ENCODE assay signal across 9 mouse cellular contexts in the genomic region with DNA sequence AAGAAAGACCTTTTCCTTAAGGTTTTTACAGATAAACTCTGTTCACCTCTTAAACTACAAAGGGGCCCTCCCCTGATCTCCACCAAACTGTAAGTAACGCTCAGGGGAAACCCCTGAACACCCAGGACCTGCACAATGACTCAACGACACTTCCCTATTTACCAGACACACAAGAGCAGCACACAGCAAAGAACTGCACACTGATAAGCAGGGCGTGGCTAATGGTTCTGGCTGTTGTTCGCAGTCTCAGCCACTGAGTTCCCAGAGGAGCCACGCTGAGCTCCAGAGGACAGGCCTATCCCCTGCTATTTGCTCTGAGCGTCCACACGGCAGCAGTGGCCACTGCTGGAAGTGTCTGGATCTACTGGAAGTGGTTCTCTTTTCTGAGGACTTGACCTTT.
DNase-seq lines count a peak whose midpoint lies in the region; ATAC-seq and TF ChIP-seq lines count a peak whose summit lies in the region.
"Had no signal": no experiment of that assay in that cellular context is flagged by ENCODE, and none has a peak within 500 bp of the region (broad histone marks: within the 10 kb centered on the region; RNA-seq: fewer than 3 reads in every experiment).

No protein-coding gene starts in this region.

- 0 out of 2 replicates have a peak, but pooled peaks have one; percentile 59 for ATAC-seq in embryonic facial prominence, embryonic 11.5 days (replicated peaks; ENCODE audit: insufficient number of reproducible peaks, low FRiP score, low TSS enrichment, low read depth)

- 50% methylated on average over 7 of the region's 7 CpGs for WGBS in embryonic facial prominence, embryonic 11.5 days
- WGBS in embryonic facial prominence, embryonic 10.5 days = 55% methylated on average over 7 of the region's 7 CpGs
- WGBS in bone marrow, adult 2 months = 4% methylated on average over 7 of the region's 7 CpGs

- no peaks in the 10 kb centered on the region for H3K27me3 ChIP-seq in embryonic facial prominence, embryonic 11.5 days (ENCODE audit: control insufficient read depth, insufficient read depth, low read length)
- H3K27me3 ChIP-seq in embryonic facial prominence, embryonic 10.5 days (replicated peaks; ENCODE audit: low read depth, poor library complexity, severe bottlenecking) = no peaks in the 10 kb centered on the region

- H3K9ac ChIP-seq in embryonic facial prominence, embryonic 11.5 days (replicated peaks; ENCODE audit: low read length) = no peak overlapping the region

- TF ChIP-seq CTCF in bone marrow, adult 2 months (IDR thresholded peaks at IDR 0.05; ENCODE audit: control insufficient read depth, insufficient read depth, low read length) = no peak

- H3K36me3 ChIP-seq in embryonic facial prominence, embryonic 11.5 days (replicated peaks; ENCODE audit: control insufficient read depth, insufficient read depth, low read depth, low read length) = no peaks in the 10 kb centered on the region
- H3K36me3 ChIP-seq in embryonic facial prominence, embryonic 10.5 days (replicated peaks) = peaks cover 5% of the 10 kb centered on the region; the same call in 1 of the 2 replicates

- H3K9me3 ChIP-seq in embryonic facial prominence, embryonic 11.5 days (replicated peaks; ENCODE audit: control insufficient read depth, low read length) = no peaks in the 10 kb centered on the region
- H3K9me3 ChIP-seq in embryonic facial prominence, embryonic 10.5 days = no peaks in the 10 kb centered on the region

- H3K4me1 ChIP-seq in embryonic facial prominence, embryonic 11.5 days (ENCODE audit: control insufficient read depth, insufficient read depth, low read length) = no peaks in the 10 kb centered on the region
- peaks cover 15% of the 10 kb centered on the region for H3K4me1 ChIP-seq in embryonic facial prominence, embryonic 10.5 days
- peaks cover 3% of the 10 kb centered on the region; the same call in 1 of the 2 replicates for H3K4me1 ChIP-seq in bone marrow, adult 2 months (ENCODE audit: control insufficient read depth, insufficient read depth, low read length)

- no peak for DNase-seq in embryonic facial prominence, embryonic 11.5 days (ENCODE audit: low spot score)
- no peak for DNase-seq in embryonic facial prominence, embryonic 10.5 days (ENCODE audit: low spot score)
- DNase-seq in gastrocnemius, postnatal 10 days = peak; percentile 21
- DNase-seq in induced T-regulatory cell, adult 2 months (ENCODE audit: low read depth) = peak; percentile 85
- DNase-seq in lung, postnatal 25 days (ENCODE audit: low spot score) = peak; percentile 74
- DNase-seq in retina, postnatal 7 days (ENCODE audit: low read depth, low spot score) = peak; percentile 21
- DNase-seq in left cerebral cortex, adult 9 months (ENCODE audit: low spot score in 2 of 2) = no peak

- no peak overlapping the region for H3K27ac ChIP-seq in embryonic facial prominence, embryonic 11.5 days (replicated peaks; ENCODE audit: low read depth, low read length)
- no peak overlapping the region for H3K27ac ChIP-seq in embryonic facial prominence, embryonic 10.5 days (replicated peaks)
- H3K27ac ChIP-seq in bone marrow, adult 2 months (ENCODE audit: control insufficient read depth, insufficient read depth, low read depth, low read length, poor library complexity) = peak overlapping the region; percentile 32

- H3K4me3 ChIP-seq in embryonic facial prominence, embryonic 11.5 days (ENCODE audit: low read depth, low read length) = no peak overlapping the region
- no peak overlapping the region for H3K4me3 ChIP-seq in embryonic facial prominence, embryonic 10.5 days
- H3K4me3 ChIP-seq in bone marrow, adult 2 months (replicated peaks; ENCODE audit: control insufficient read depth, low read depth, low read length) = no peak overlapping the region
- H3K4me3 ChIP-seq: myocyte had no signal

- TF ChIP-seq POLR2A in bone marrow, adult 2 months (IDR thresholded peaks at IDR 0.05; ENCODE audit: borderline replicate concordance, control insufficient read depth, low read depth, low read length) = no peak

- no peak overlapping the region for H3K4me2 ChIP-seq in embryonic facial prominence, embryonic 11.5 days (ENCODE audit: low read depth, low read length)

Comparison
In these comparisons a context has a peak if more than half of its experiments do, and no peak if none do; other contexts are left out.
1. DNase-seq: peak in gastrocnemius, postnatal 10 days (single experiment), induced T-regulatory cell, adult 2 months (single experiment), lung, postnatal 25 days (single experiment) and retina, postnatal 7 days (single experiment); none in embryonic facial prominence, embryonic 11.5 days (single experiment), embryonic facial prominence, embryonic 10.5 days (single experiment) and left cerebral cortex, adult 9 months (0 of 2).